Mouse (Mus musculus): ENCODE data around the gene Il6st.
"Not testable (repeated sequence)": the region's sequence is repeated elsewhere in the genome, so short reads cannot be mapped to it uniquely, and the experiment has no call there.

Gene Il6st

DNA sequence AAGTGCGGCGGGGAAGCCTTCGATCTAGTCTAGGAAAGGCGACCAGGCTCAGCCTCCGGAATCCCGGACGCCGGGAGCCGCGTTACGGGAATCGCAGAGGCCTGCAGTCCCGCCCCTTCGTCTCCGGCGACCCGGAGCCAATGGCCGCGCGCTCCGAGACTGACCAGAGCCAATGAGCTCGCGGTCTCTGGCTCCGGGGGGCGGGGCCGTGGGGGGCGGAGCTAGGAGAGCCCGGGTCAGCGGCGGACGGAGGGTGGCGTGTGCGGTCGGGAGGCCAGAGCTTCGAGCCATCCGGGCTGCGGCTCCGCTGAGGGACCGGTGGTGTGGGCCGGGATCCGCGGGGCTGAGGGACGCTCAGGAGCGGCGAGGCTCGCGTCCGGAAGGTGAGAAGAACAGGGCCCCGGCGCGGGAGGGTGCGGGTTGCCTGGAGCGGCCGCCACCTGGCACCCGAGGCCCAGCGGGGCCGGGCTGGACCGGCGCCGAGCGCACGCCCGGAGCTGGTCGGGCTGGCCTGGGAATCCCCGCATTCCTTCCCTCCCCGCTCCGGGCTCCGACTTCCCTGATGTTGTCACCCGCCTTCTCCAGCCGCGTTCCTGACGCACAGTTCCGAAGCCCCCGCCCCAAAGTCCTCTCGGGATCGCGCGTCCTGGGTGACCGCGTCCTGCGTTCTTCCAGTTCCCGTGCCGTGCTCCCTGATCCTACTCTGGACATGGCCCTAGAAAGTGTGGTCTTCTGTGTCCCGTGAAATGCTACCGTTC is at the start of gene Il6st:
Gene Il6st (plus strand): TSS at position 203 of the 758 bp plus-strand sequence.
- DNase-seq (ENCODE audit: low read depth, low spot score) = peak; percentile 90

DNA sequence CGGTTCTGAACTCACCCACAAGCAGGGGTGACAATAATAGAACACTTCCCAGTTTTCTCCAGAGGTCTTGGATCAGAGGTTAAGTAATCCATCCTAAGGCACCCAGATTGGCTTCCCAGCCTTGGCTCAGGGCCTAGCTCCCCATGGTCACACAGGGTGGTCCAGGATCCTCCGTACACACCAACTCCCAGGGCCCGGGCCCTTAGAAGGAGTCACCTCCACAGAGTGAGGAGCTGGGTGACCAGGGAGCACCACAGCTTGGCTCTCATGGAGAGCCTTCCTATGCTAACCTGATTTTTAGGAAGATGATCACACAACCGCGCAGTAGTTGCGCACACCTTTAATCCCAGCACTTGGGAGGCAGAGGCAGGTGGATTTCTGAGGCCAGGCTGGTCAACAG is 48.0 kb upstream of the Il6st start:
- DNase-seq (ENCODE audit: low read depth, low spot score) = no peak

DNA sequence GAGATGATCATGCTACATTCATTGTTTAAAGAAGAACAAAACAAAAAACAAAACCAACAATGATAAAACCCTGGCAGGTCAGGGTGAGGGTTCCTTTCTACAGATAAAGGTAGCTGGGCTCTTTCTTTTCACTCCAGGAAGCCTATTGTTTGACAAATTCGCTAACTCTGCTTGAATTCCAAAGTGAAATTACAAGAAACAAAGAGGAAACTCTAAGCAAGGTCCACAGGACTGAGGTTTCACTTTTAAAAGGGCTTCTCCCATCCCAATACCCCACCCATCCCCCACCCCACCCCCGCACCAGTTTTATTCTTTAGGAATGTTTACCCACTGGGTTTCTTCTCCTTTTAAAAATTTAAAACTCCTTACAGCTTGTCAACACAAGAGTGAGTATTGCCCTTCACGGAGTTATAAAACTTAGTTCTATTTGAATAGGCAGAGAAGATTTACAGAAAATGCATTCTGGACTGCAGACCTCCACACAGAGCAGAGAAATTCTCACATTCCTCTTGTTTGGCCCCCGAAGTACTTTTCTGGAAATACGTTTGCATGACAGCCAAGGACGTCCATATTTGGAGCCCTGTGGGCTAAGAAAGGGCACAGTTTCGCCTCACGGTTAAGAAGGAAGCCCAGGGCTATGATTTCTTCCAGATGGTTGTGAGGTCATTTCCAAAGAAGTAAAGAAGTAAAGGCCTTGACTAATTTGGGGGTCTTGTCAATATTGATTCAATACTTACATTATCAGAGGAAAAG is 47.3 kb upstream of the Il6st start:
- DNase-seq (ENCODE audit: low read depth, low spot score) = no peak

DNA sequence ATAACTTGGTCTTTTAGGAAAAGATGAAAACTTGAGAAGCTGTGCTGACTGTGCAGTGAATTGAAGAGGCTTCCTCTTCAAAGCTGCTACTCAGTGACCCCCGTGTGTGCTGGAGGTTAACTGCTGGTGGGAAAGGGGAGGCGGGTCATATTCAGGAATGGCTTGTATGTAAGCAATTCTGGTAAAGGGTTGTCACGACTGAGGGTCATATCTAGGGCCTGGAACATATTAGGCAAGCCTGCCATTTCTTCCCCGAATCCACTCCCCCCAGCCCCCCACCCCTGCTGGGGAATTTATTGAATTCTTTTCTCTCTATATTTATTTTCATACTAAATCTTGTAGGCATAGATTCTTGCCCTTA is 46.7 kb upstream of the Il6st start:
- no peak for DNase-seq (ENCODE audit: low read depth, low spot score)

DNA sequence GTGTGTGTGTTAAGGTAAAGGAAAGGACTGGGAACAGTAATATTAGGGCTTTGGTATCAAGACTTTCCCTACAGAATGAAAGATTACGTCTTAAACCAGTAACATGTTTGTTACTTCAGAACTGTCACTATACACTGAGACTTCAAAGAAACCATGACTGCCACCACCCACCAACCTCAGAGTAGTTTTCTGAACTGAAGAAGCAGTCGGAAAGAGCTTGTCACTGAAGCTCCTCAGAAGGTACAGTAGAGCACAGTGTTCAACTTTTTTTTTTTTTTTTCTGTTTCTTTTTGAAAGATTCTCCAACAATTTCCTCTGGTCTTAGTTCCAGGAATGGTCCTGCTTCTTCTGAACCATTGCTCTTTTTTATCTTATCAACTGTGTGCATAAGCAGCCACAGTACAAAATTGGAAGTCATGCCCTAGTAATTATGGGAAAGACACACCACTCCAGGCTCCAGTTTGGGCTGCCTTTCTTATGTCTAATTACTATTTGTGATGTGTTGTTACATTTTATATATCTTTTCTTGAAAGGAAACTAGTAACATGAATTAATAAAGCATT is 45.9 kb upstream of the Il6st start:
- no peak for DNase-seq (ENCODE audit: low read depth, low spot score)

DNA sequence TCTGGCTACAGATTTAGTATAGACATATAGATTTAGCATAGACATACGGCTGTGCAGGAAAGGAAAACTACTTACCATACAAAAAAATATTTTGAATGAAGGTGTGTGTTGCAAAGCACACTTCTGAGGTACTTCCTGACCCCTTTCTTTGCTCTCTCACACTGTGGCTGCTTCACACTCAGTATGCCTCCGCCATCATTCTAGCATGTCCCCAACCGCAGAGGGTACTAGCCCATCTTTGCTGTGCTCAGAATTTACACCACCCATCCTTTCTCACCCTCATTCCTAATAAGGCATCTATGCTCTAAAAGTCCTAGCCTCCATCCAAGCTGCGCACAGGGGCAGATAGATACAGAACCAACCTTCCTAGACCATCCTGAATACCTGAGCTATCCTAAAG is 45.3 kb upstream of the Il6st start:
- DNase-seq (ENCODE audit: low read depth, low spot score) = no peak

DNA sequence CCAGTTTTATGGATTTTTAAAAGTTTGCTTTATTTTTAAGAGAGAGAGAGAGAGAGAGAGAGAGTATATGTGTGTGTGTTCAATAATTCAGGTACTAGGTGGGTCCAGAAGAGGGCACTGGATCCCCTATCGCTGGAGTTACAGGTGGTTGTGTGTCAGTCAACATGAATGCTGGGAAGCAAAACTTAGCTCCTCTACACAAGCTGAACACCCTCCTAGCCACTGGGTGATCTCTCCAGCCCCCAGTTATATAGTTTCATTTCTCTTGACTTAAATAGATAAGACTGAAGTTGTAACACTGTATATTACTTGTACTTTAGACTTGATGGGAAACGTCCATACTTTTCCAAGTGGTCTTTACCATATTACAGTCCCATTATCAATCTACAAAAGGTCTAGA is 39.7 kb upstream of the Il6st start:
- DNase-seq (ENCODE audit: low read depth, low spot score) = no peak

DNA sequence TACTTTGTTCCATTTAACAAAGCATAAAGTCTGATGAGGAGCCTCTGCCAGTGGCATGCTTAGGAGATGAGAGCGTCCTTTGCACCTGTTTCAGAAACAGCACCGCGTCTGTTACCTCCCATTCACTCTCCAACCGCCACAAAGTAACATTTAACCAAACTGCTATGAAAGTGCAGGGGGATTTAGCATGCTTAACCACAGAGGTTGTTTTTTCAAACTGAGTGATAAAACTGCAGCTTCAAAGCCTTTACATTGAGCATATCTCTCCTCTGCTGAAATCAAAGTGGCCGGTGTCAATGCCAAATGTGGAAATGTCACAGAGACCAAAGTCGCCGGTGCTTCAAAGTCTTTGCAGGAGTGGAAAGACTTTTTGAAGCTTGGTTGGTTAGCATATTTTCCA is 39.2 kb upstream of the Il6st start:
- DNase-seq (ENCODE audit: low read depth, low spot score) = no peak

DNA sequence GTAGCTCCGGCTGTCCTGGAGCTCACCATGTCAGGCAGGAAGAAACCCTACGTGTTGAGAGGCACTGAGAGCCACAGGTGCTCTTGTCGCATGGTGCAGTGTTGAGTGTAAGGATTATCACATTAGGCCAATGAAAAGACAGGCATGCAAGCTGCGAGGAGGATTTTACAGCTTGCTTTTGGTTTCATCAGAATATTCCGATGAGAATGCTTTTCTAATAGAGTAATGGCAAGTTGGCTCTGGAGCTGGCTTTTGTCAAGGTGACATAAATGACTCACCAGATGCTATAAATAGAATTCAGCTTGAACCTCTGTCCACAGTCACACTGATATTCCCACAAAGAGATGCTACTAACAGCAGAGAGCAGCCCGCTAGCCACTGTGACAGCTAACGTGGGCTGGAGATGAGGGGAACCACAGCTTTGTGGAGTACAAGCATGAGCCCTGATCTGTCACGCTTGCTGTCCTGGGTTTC is 38.7 kb upstream of the Il6st start:
- no peak for DNase-seq (ENCODE audit: low read depth, low spot score)

DNA sequence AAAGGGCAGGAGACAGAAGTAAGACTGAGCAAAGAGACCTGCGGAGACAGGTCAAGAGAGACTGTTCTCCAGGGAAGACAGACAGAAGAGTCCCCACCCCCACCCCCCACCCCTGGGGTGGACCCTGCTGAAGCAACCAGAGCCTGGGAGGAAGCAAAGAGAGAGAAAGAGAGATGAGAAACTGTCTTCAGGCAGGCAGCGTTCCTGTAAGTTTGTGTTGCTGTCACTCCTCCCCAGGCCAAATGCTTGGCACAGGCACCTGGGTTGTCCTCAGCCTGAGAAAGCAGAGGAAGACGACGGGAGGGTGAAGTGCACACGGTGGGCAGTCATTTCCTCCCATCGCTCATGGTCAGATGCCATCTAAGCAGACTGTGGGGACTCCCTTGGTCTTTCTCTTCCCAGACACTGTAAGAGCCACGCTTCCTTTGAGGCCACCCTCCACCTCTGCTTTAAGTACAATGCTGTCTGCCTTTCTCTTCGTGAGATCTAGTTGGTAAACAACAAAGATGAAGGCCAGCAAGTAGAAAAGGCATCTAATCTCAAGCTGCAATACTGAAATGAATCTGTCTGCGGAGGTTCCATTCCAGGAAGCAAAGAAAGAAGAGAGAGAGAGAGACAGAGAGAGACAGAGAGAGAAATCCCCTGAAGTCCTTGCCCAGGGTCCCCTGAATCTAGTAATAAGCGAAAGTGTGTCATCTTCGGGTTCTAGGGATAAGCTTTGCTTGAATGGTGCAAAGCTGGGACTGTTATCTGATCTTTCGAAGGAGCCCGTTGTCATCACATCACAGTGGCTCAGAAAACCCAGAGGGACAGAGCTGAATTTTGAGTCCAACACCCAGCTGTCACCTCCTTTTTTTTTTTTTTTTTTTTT is 37.4 kb upstream of the Il6st start:
- no peak for DNase-seq (ENCODE audit: low read depth, low spot score)

DNA sequence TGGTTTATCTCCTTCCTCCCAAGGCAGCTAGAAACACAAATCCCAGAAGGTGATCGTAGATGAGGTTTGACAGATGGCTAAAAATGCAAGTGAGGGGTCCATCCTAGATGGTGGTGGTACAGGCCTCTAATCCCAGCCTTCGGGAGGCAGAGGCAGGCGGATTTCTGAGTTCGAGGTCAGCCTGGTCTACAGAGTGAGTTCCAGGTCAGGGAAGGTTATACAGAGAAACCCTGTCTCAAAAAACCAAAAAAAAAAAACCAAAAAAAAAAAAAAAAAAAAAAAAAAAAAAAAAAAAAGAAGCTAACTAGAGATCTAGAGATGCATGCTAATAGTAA is 36.8 kb upstream of the Il6st start:
- not testable (repeated sequence) for DNase-seq (ENCODE audit: low read depth, low spot score)

DNA sequence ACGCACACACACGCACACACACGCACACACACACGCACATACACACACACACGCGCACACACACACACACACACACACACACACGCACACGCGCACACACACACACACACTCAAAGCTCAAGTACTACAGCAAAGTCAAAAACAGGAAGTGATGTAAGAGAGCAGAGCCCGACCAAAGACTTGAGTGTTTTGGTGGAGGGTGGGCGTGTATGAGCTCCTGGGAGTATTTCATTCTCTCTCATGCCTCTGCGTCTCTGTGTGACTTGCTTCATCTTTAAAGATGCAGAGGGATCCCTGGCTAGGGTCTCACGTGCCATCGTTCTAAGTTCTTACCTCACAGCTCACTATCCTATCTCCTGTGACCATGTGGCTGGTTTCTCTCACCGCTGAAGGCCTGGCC is 36.3 kb upstream of the Il6st start:
- DNase-seq (ENCODE audit: low read depth, low spot score) = no peak

DNA sequence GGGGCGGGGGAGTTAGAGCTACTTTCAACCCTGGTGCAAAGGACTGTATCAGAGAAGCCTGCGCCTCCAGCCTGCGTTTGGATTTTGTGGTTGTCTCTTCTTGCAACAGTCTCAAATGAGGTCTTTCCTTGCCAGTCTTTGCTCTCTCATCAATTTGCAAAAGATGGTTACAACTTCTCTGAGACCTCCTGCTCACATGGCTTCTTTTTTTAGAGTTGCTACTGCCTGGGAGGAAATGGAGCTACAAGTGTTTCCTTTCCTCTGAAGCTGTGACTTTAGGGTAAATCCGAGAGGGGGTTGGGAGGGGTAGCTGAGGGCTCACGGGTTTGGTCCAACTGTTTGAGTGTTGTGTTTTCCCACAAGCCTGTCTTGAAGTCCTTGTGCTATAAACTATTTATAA is 30.6 kb upstream of the Il6st start:
- DNase-seq (ENCODE audit: low read depth, low spot score) = no peak

DNA sequence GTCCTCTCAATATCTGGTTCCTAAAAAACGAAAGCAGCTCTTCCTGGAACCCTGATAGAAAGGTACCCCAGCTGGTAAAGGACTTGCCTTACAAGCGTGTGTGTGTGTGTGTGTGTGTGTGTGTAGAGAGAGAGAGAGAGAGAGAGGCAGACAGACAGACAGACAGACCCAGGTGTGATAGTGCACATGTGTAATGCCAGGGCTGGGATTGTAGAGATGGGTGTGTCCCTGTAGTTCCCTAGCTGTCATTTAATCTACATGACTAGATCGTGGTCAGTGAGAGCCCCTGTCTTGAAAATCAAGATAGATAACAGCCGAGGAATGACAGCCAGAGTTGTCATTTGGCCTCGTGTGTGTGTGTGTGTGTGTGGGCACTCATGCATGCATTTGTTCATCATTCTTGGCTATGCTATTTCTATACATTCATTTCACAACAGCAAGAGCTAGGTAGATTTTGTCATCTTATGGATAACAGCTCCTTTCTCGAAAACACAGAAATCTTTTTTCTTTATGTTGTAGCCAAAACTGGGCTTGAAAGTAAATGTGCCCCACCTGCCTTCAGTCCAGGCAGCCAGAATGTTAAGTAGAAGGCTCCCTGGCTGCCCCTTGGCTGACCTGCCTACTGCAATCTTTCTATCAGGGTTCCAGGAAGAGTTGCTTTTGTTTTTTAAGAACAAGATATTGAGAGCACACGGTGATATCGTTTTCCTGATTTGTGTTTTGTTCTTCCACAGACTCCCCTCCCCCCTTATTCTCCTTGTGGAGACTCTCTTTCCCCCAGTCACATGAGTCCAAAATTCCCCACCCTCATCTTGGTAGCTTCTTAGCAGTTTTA is 28.4 kb upstream of the Il6st start:
- no peak for DNase-seq (ENCODE audit: low read depth, low spot score)

DNA sequence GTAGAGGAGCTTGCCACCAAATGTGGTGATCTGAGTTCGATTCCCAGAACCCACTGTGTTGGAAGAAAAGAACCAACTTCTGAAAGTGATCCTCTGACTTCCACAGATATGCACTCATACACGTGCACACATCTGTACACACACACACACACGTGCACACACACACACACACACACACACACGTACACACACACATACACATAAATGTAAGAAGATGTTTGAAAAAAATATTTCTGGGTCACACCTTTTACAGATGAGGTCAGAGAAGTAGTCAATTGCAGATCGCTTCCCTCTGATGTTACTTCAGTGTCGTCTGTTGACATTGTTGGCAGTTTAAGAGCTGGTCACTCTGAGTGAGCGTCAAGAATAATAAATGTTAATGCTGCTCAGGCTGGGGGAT is 27.6 kb upstream of the Il6st start:
- DNase-seq (ENCODE audit: low read depth, low spot score) = no peak

DNA sequence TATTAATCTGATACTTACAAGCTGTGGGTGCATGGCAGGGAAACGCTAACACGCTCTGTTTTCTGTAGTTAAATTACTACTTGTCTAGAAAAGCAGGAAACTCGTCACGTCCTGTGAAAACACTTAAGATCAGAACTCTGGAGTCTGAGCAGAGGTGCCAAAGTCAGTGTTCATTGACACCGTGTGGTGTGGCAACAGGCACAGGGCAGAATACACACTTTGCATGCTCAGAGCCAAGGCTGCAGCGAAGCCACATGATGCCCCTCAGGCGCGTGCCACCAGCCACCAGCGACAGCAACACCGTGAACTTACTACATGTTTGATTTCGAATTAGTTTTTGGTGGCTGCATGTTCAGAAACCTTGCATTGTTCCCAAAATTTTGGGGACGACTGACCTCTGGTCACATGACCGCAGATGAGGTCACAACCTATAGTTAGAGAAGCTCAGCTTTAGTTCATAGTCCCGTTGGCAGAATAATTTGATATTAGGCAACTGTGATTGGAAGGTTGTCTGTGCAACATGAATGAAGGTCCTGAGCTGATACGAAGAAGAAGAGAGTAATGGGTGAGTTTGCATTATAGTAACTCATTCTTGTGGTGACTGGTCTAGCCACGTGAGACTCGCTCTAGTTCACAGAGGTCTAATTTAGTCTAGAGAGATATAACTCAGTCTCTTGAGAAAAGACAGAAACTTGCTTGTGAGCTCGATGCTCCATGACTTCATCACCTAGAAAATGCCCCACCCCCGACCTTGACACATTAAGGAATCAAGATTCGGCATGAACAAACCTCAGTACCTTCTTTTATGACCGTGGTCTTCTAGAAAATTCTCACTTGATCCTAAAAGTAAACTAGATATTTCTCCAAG is 25.6 kb upstream of the Il6st start:
- DNase-seq (ENCODE audit: low read depth, low spot score) = no peak

DNA sequence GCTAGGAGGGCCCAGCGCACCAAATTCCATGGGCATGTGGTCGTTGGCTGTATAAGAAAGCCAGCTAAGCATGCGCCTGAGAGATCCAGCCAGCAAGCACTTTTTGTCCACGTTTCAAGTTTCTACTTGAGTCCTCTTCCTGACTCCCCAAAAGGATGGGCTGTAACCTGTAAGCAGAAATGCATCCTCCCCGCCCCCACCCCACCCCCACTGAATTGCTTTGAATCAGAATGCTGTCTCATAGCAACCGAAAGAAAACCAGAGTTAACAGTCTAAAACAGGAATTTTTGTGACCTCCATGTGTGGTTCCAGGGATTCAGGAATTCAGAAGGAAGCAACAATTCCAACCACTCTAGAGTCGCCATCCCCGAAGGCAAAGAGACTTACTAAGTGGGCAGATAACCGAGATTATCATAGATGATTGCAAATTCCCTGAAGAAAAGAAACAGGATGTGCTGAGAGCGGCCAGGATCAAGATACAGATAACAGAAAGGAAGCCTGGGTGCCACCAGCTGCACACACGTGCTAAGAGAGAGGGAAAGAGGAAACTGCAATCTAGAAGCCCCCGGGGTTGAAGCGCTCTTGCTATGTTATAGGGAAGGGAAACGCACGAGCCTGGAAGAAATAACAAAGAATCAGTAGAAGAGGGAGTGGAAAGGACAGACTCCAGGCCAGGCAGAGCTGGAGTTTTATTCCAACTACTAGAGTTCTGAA is 24.6 kb upstream of the Il6st start:
- DNase-seq (ENCODE audit: low read depth, low spot score) = no peak

DNA sequence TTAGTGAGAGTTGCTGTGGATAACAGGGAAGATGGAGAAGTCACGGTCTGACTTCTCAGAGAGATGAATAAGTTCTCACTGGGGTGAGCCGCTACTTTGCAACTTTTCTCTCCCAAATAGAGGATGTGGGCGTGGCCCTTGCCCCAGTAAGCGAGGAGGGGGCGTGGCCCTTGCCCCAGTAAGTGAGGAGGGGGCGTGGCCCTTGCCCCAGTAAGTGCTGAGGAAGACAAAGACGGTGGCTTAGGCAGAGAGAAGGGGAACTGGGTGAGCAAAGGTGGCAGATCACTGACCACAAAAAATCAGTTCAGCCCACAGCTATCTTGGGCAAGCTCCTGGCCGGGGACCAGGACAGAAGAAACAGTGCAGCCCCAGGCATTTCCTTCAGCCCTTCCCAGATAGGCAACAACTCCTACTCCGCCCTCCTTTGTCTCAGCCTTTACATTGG is 23.9 kb upstream of the Il6st start:
- no peak for DNase-seq (ENCODE audit: low read depth, low spot score)

DNA sequence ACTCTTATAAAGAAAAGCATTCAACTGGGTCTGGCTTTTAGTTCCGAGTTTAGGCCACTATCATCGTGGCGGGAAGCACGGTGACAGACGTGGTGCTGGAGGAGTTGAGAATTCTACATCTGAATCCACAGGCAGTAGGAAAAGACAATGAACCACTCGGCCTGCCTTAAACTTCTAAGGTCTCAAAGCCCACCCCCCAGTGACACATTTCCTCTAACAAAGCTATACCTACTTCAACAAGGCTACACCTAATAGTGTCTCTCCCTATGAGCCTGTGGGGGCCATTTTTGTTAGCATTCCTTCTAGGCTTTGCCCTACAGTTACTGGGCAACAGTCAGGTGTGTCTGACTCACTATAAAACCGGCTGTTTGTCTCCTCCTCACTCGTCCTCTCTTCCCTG is 23.2 kb upstream of the Il6st start:
- DNase-seq (ENCODE audit: low read depth, low spot score) = no peak
